Mouse (Mus musculus): ENCODE measurements around the gene Gm17374. TPM values are rescaled to one million over a fixed set of nuclear protein-coding genes. Genes with fewer than 3 reads are reported as not detected.
A peak's percentile ranks its signal among the peaks of the same experiment; 100 is the strongest.
"Not testable (repeated sequence)": the region's sequence is repeated elsewhere in the genome, so short reads cannot be mapped to it uniquely, and the experiment has no call there.

Gm17374 gene
- polyA plus RNA-seq, 1 experiment from 2014 or later = not detected

DNA sequence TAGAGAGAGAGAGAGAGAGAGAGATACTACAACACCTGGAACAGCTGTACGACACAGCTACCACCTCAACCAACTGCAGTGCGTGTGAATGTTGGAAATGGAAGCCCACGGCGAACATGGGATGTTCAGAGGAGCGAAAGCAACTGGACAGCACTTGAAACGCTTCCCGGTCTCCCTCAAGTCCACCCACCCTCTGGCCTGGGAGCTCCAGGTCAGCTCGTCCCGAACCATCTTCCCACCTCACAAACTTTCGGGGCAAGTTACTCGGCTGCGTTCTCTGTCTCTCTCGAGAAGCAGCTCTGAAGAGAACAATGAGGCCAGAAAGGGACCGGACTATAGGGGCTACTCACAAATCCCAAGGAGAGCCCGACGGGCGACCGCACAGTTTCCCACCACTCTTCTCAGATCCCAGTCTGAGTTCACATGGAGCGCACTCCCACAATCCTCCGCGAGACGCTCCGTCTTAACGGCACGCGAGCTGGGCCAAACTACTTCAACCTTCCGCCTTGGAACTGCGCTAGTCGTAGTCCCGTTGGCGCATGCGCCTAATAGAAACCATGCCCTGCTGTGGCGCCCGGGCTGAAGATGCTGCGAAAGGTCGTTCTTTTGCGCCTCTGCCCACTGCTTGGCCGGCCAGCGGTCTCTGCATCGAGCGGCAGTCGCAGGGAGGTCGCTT is 18.4 kb downstream of the Gm17374 start, which contains the start of the genes Esf1 and Ndufaf5:
TSS of gene Esf1 (minus strand) at position 438 of the 676 bp plus-strand sequence.
TSS of gene Ndufaf5 (plus strand) at position 523 of the 676 bp plus-strand sequence.
- Histone ChIP-seq H3K4me3 (replicated peaks; ENCODE audit: low read length) (peak within 1 kb of the TSS; percentile 63), H3K36me3 (replicated peaks; ENCODE audit: control insufficient read depth, insufficient read depth) (peaks cover 25% of the 10 kb centered on the region), H3K9ac (peak within 1 kb of the TSS; percentile 67), H3K9me3 (ENCODE audit: control insufficient read depth, low read length) (no peaks in the 10 kb centered on the region), H3K27me3 (ENCODE audit: control insufficient read depth, insufficient read depth, low read length) (no peaks in the 10 kb centered on the region), H3K4me2 (replicated peaks) (peak within 1 kb of the TSS; percentile 86), H3K27ac (peak within 1 kb of the TSS; percentile 68), H3K4me1 (replicated peaks; ENCODE audit: control insufficient read depth, insufficient read depth, low read length) (peaks cover 12% of the 10 kb centered on the region)
- peak; percentile 99 for DNase-seq (ENCODE audit: low spot score)
- WGBS = under 1% methylated on average over 43 of the region's 43 CpGs
- ATAC-seq (ENCODE audit: low FRiP score) = peak; percentile 99

DNA sequence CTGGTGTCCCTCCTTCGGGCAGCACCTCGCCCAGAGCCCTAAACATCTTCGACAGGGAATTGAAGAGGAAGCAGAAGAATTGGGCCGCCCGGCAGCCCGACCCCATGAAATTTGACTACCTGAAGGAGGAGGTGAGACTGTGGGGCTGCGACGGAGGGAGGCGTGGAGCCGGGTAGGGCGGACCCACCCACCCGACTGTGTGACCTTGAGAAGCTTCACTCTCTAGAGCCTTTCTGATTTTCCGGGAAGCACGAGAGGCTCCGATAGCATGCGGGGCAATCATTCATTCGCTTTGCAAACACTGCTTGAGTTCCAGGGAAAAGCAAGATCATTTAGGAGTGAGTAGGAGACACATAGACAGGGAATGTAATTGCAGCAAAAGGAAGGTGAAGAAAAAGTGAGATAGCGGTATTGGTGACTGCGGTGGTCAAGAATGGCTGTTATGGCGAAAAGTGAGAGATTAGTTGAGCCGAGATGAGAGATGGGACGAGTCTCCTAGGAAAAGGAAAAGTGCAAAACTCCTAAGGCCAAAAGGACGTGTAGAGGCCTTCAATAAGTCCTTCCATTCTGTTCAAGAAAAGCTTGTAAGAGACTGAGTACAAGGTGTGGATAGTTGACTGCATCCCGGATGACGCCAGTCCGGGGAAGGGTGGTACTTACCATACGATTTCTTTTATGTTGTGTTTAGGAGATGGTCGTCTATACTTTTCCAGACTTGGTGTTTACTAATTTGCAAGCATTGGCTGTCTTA is 19.1 kb downstream of the Gm17374 start:
- Histone ChIP-seq H3K27me3 (ENCODE audit: control insufficient read depth, insufficient read depth, low read length) (no peaks in the 10 kb centered on the region), H3K4me2 (replicated peaks) (peak overlapping the region; percentile 86), H3K4me1 (replicated peaks; ENCODE audit: control insufficient read depth, insufficient read depth, low read length) (peaks cover 12% of the 10 kb centered on the region), H3K36me3 (replicated peaks; ENCODE audit: control insufficient read depth, insufficient read depth) (peaks cover 31% of the 10 kb centered on the region), H3K9me3 (ENCODE audit: control insufficient read depth, low read length) (no peaks in the 10 kb centered on the region), H3K9ac (peak overlapping the region; percentile 67), H3K27ac (peak overlapping the region; percentile 68), H3K4me3 (replicated peaks; ENCODE audit: low read length) (peak overlapping the region; percentile 63)
- no peak for DNase-seq (ENCODE audit: low spot score)
- 9% methylated on average over 28 of the region's 28 CpGs for WGBS
- peak; percentile 89 for ATAC-seq (ENCODE audit: low FRiP score)

GRCm38 (mm10) chr2:140185685-140186210 is 33.9 kb downstream of the Gm17374 start:
- not testable (repeated sequence) for H3K27me3 ChIP-seq (ENCODE audit: control insufficient read depth, insufficient read depth, low read length); H3K27ac ChIP-seq; H3K9me3 ChIP-seq (ENCODE audit: control insufficient read depth, low read length); H3K4me1 ChIP-seq (replicated peaks; ENCODE audit: control insufficient read depth, insufficient read depth, low read length); DNase-seq (ENCODE audit: low spot score); H3K9ac ChIP-seq; H3K4me3 ChIP-seq (replicated peaks; ENCODE audit: low read length); ATAC-seq (ENCODE audit: low FRiP score); H3K4me2 ChIP-seq (replicated peaks)
- 94% methylated on average over 3 of the region's 3 CpGs for WGBS
- peaks cover 60% of the 10 kb centered on the region for H3K36me3 ChIP-seq (replicated peaks; ENCODE audit: control insufficient read depth, insufficient read depth)

DNA sequence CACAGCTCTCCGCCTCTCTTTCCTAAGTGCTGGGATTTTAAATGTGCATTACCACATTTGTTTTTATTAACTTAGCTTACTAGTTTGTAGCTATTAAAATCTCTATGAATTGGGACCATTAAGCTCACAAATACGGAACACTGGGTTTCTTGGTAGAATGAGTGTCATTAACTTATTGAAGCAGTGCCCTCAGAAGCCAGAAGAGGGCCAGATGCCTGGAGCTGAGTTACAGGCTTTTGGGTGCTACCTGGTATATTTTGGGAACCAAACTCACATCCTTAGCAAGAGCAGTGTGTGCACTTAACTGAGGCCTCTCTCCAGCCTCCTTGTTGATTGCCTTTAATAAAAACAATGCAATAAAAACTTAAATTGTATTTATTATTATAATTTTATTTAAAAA is 48.9 kb downstream of the Gm17374 start:
- no peaks in the 10 kb centered on the region for H3K27me3 ChIP-seq (ENCODE audit: control insufficient read depth, insufficient read depth, low read length)
- peaks cover 70% of the 10 kb centered on the region for H3K36me3 ChIP-seq (replicated peaks; ENCODE audit: control insufficient read depth, insufficient read depth)
- no peak overlapping the region for H3K4me2 ChIP-seq (replicated peaks)
- DNase-seq (ENCODE audit: low spot score) = no peak
- no peak overlapping the region for H3K27ac ChIP-seq
- H3K4me1 ChIP-seq (replicated peaks; ENCODE audit: control insufficient read depth, insufficient read depth, low read length) = no peaks in the 10 kb centered on the region
- WGBS = 88% methylated on average over 2 of the region's 2 CpGs
- no peak overlapping the region for H3K9ac ChIP-seq
- no peak overlapping the region for H3K4me3 ChIP-seq (replicated peaks; ENCODE audit: low read length)
- ATAC-seq (ENCODE audit: low FRiP score) = no peak
- H3K9me3 ChIP-seq (ENCODE audit: control insufficient read depth, low read length) = no peaks in the 10 kb centered on the region

DNA sequence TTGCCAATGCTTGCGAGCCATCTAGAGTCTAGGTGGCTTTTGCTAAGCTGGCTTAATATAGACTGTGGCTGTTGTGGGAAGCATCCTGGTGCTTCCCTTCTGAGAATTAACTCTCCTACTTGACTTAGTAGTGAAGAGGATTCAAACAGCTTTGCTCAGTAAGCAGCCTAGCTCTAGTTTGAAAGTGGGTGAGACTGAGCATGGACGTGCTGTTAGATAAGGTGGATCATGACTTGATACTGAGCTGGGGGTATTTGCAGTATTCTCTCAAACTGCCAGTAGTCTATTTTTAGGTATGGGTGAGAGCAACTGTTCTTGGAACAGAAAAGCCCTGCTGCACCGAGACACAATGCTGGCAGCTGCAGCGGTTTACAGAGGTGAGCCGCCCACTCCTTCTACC is 50.7 kb downstream of the Gm17374 start:
- Histone ChIP-seq H3K9ac (no peak overlapping the region), H3K36me3 (replicated peaks; ENCODE audit: control insufficient read depth, insufficient read depth) (peaks cover 74% of the 10 kb centered on the region), H3K4me3 (replicated peaks; ENCODE audit: low read length) (no peak overlapping the region), H3K4me1 (replicated peaks; ENCODE audit: control insufficient read depth, insufficient read depth, low read length) (no peaks in the 10 kb centered on the region), H3K4me2 (replicated peaks) (no peak overlapping the region), H3K27ac (no peak overlapping the region), H3K27me3 (ENCODE audit: control insufficient read depth, insufficient read depth, low read length) (no peaks in the 10 kb centered on the region), H3K9me3 (ENCODE audit: control insufficient read depth, low read length) (no peaks in the 10 kb centered on the region)
- no peak for ATAC-seq (ENCODE audit: low FRiP score)
- WGBS = 92% methylated on average over 5 of the region's 5 CpGs
- DNase-seq (ENCODE audit: low spot score) = no peak

Other genes starting within 250 kb of the Gm17374 start
- 20.5 and 21.2 TPM in 2 replicates for gene Tasp1, start 85.2 kb upstream of the Gm17374 start, polyA plus RNA-seq (2014; fragmentation: Nextera tagmentation; extraction: Ambion mirVana)
- gene Esf1, start 18.5 kb downstream of the Gm17374 start, polyA plus RNA-seq (2014; fragmentation: Nextera tagmentation; extraction: Ambion mirVana) = 11.8 and 16.0 TPM in 2 replicates
- 61.7 and 62.3 TPM in 2 replicates for gene Ndufaf5, start 18.6 kb downstream of the Gm17374 start, polyA plus RNA-seq (2014; fragmentation: Nextera tagmentation; extraction: Ambion mirVana)
- gene Sel1l2, start 237.7 kb downstream of the Gm17374 start, polyA plus RNA-seq (2014; fragmentation: Nextera tagmentation; extraction: Ambion mirVana) = not detected in 2 replicates
- gene Macrod2, start 243.3 kb downstream of the Gm17374 start, polyA plus RNA-seq (2014; fragmentation: Nextera tagmentation; extraction: Ambion mirVana) = 61.7 and 62.2 TPM in 2 replicates

All from hindbrain, embryonic 14.5 days (tissue).